9 mouse cellular contexts compared by ENCODE assay signal in genomic region chr9:64020606-64021318, GRCm38 (mm10). TPM values are rescaled to one million over a fixed set of nuclear protein-coding genes. Genes with fewer than 3 reads are reported as not detected.
A peak's percentile ranks its signal among the peaks of the same experiment; 100 is the strongest.
DNase-seq lines count a peak whose midpoint lies in the region; ATAC-seq and TF ChIP-seq lines count a peak whose summit lies in the region.
"Had no signal": no experiment of that assay in that cellular context is flagged by ENCODE, and none has a peak within 500 bp of the region (broad histone marks: within the 10 kb centered on the region; RNA-seq: fewer than 3 reads in every experiment).

No protein-coding gene starts in this region.

- intact Hi-C loops in heart, adult 2 months (cut with DNase I), result loop anchor here (2.0 kb wide), 1 partner anchor 62 kb away; no protein-coding TSS in a partner anchor
- intact Hi-C loops in left cerebral cortex, postnatal 4 days (cut with DNase I), result no loop called here

- H3K27ac ChIP-seq in heart, adult 2 months, result peak overlapping the region; percentile 78
- H3K27ac ChIP-seq in midbrain, embryonic 12.5 days (replicated peaks), result peak overlapping the region; percentile 87

- no peak for TF ChIP-seq POLR2A in heart, adult 2 months (IDR thresholded peaks at IDR 0.05; ENCODE audit: insufficient read depth, low read depth, low read length)

- peaks cover 22% of the 10 kb centered on the region; the same call in 1 of the 2 replicates for H3K9me3 ChIP-seq in erythroblast, embryonic 14.5 days (ENCODE audit: control insufficient read depth, low read length)
- H3K9me3 ChIP-seq in midbrain, embryonic 12.5 days, result no peaks in the 10 kb centered on the region

- 1% methylated on average over 89 of the region's 89 CpGs for WGBS in heart, adult 2 months
- under 1% methylated on average over 83 of the region's 89 CpGs for WGBS in midbrain, embryonic 12.5 days

- peak overlapping the region; percentile 91 for H3K9ac ChIP-seq in heart, adult 2 months (ENCODE audit: low read depth, low read length)
- peak overlapping the region; percentile 87 for H3K9ac ChIP-seq in midbrain, embryonic 12.5 days (replicated peaks)

- H3K27me3 ChIP-seq in erythroblast, embryonic 14.5 days (ENCODE audit: control insufficient read depth), result peaks cover 66% of the 10 kb centered on the region
- no peaks in the 10 kb centered on the region for H3K27me3 ChIP-seq in heart, adult 2 months (ENCODE audit: control insufficient read depth, insufficient read depth, low read length)
- H3K27me3 ChIP-seq in midbrain, embryonic 12.5 days, result peaks cover 30% of the 10 kb centered on the region

- no peaks in the 10 kb centered on the region; the same call in 1 of the 2 replicates for H3K79me2 ChIP-seq in heart, adult 2 months (replicated peaks; ENCODE audit: control insufficient read depth, insufficient read depth, low read length)

- H3K4me1 ChIP-seq in erythroblast, embryonic 14.5 days (ENCODE audit: control insufficient read depth), result peaks cover 99% of the 10 kb centered on the region
- H3K4me1 ChIP-seq in heart, adult 2 months (ENCODE audit: control insufficient read depth, insufficient read depth, low read length), result peaks cover 10% of the 10 kb centered on the region
- H3K4me1 ChIP-seq in midbrain, embryonic 12.5 days, result peaks cover 63% of the 10 kb centered on the region

- no peak for ATAC-seq in erythroblast, adult 5-6 weeks (replicated peaks; ENCODE audit: low FRiP score, poor library complexity, severe bottlenecking)
- ATAC-seq in midbrain, embryonic 12.5 days (ENCODE audit: low FRiP score, low read depth), result no peak

- peak overlapping the region; percentile 93 for H3K4me2 ChIP-seq in midbrain, embryonic 12.5 days (replicated peaks)

- no peak for TF ChIP-seq EP300 in heart, adult 2 months (IDR thresholded peaks at IDR 0.05; ENCODE audit: insufficient read depth, low read depth, low read length)

- no peaks in the 10 kb centered on the region; the same call in 1 of the 2 replicates for H3K36me3 ChIP-seq in erythroblast, embryonic 14.5 days (ENCODE audit: control insufficient read depth)
- peaks cover 3% of the 10 kb centered on the region; the same call in 1 of the 2 replicates for H3K36me3 ChIP-seq in heart, adult 2 months (ENCODE audit: control insufficient read depth, insufficient read depth, low read length)
- no peaks in the 10 kb centered on the region for H3K36me3 ChIP-seq in midbrain, embryonic 12.5 days

- TF ChIP-seq CTCF in heart, adult 2 months (IDR thresholded peaks at IDR 0.05), result no peak

- peak; percentile 50 for DNase-seq in adrenal gland, postnatal 25 days
- DNase-seq in heart, adult 2 months, result peak; percentile 60 to 75
- DNase-seq in kidney, postnatal 10 days, result peak; percentile 61
- peak; percentile 44 for DNase-seq in yolk sac, embryonic 10.5 days (ENCODE audit: low spot score)
- no peak for DNase-seq in left cerebral cortex, postnatal 4 days

- H3K4me3 ChIP-seq in erythroblast, embryonic 14.5 days (replicated peaks), result peak overlapping the region; percentile 72
- peak overlapping the region; percentile 60 for H3K4me3 ChIP-seq in heart, adult 2 months
- H3K4me3 ChIP-seq in midbrain, embryonic 12.5 days, result peak overlapping the region; percentile 70

RNA-seq across cellular contexts. Expression of gene Smad6, which starts 1.1 kb away (rescaled TPM):
- polyA plus RNA-seq in erythroblast, embryonic 14.5 days (2012), result 0.62 TPM in 2 replicates
- total RNA-seq in erythroblast, adult 5-6 weeks (2015; ENCODE audit: low replicate concordance), result not detected in 2 replicates
- 0.60 TPM in 1 of 2 replicates, not detected in the other for total RNA-seq in erythroblast, adult 5-6 weeks (2017; ENCODE audit: low replicate concordance)
- total RNA-seq in adrenal gland, postnatal 25 days (2021), result 12.9 and 13.6 TPM in 2 replicates
- 10 to 100 TPM; 11.0 to 15.1 TPM for total RNA-seq in heart, adult 2 months (2021)
- polyA plus RNA-seq in heart, adult 2 months (2012; rRNA removed), result 9.6 and 14.7 TPM in 2 replicates
- 7.8 TPM in 2 replicates for polyA plus RNA-seq in midbrain, embryonic 12.5 days (2016; fragmentation: Nextera tagmentation; extraction: Ambion mirVana)
- total RNA-seq in left cerebral cortex, postnatal 4 days (2021), result 1 to 10 TPM; 2.0 to 2.3 TPM
- total RNA-seq: CH12.LX had no signal
